Mouse (Mus musculus) hindbrain, embryonic 10.5 days (tissue): Measurements from ENCODE around the gene Eif4g1. TPM values are rescaled to one million over a fixed set of nuclear protein-coding genes. Genes with fewer than 3 reads are reported as not detected.
"Not testable (repeated sequence)": the region's sequence is repeated elsewhere in the genome, so short reads cannot be mapped to it uniquely, and the experiment has no call there.

Experiments
- DNase-seq: peaks from one replicate; pipeline ENCODE4 v3.0.0-alpha.2; 2017; ENCODE audit warnings: low spot score
- H3K27ac ChIP-seq: fragments of 300-500 bp; sonication (generic); 2 replicates; pipeline ENCODE4 v1.5.1; 2016; ENCODE audit warnings: mild to moderate bottlenecking, moderate library complexity
- H3K27me3 ChIP-seq: fragments of 300-500 bp; sonication (generic); 2 replicates; pipeline ENCODE4 v1.6.1; 2016; ENCODE audit warnings: mild to moderate bottlenecking; ENCODE audit not compliant: poor library complexity, insufficient read depth, severe bottlenecking
- H3K36me3 ChIP-seq: fragments of 300-500 bp; sonication (generic); 2 replicates; pipeline ENCODE4 v1.6.1; 2016; ENCODE audit warnings: mild to moderate bottlenecking, moderate library complexity
- H3K4me1 ChIP-seq: fragments of 300-500 bp; sonication (generic); replicated peaks from 2 replicates; pipeline ENCODE4 v1.6.1; 2016; ENCODE audit warnings: mild to moderate bottlenecking
- H3K4me3 ChIP-seq: fragments of 300-500 bp; sonication (generic); 2 replicates; pipeline ENCODE4 v1.5.1; 2016; ENCODE audit warnings: mild to moderate bottlenecking, moderate library complexity
- H3K9me3 ChIP-seq: fragments of 300-500 bp; sonication (generic); 2 replicates; pipeline ENCODE4 v1.6.1; 2016; ENCODE audit warnings: mild to moderate bottlenecking, moderate library complexity
- WGBS: fragments of 180-500 bp; shearing (Covaris S2); methylation state at CpG from one replicate; pipeline ENCODE4 v1.1.7; 2016; 5-methylcytosine and 5-hydroxymethylcytosine counted together
- polyA plus RNA-seq: library from polyadenylated mRNA; unstranded; fragments of >200 nt; fragmentation: Nextera tagmentation; extraction: Ambion mirVana; gene quantifications from 2 replicates; pipeline ENCODE4 v1.2.1, GENCODE M21; 2016

The Eif4g1 gene
- 181 and 224 TPM in 2 replicates for polyA plus RNA-seq

DNA sequence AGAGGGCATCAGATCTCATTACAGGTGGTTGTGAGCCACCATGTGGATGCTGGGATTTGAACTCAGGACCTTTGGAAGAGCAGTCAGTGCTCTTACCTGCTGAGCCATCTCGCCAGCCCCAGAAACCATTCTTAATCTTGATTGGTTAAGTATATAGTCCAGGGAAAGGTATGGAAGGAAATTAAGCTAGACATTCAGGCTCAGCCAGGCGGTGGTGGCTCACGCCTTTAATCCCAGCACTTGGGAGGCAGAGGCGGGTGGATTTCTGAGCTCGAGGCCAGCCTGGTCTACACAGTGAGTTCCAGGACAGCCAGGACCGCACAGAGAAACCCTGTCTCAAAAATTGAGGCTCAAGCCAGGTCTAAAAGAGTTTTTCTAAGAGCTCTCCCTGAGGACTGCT lies at the start of gene Eif4g1:
Eif4g1 (plus strand) TSS at position 301 of the 400 bp plus-strand sequence.
- WGBS, result 96% methylated on average over 5 of the region's 6 CpGs
- H3K36me3 ChIP-seq, result peaks cover 31% of the 10 kb centered on the region
- not testable (repeated sequence) for H3K27ac ChIP-seq

DNA sequence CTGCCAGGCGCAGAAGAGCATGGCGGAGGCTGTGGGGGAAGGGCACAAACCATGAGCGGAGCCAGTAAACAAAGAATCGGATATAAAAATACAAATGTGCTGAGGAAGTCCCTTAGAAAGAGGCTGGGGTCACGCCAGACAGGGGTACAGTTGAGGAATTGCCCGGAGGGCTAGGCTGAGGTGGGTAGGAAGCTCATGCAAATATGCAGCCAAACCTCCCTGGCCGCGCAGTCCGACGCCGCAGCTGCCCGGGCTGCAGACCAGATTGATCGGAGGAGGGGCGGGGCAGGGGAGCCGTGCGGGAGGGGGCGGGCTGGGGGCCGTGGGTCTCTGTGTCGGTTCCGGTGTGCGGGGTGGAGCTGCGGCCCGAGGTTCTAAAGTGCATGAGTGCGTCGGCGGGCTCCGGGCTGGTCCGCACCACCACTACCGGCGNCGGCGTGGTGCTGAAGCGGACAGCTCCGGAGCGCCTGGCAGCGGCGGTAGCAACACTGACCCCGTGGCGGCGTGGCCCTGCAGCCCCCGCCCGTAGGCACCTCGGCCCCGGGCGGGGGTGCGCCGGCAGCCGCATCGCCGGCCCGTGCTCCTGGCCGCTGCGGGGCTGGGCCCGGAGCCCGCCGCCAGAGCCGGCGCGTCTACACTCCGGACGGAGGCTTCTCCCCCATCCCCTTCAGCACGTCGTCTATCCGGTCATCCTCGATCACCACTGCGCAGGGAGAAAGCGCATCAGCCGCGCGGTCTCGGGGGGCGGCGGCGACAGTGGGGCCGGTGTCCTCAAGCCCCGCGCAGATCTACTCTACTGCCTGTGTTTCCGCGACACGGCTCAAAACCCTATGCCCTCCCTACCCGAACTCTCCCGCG lies 48.3 kb upstream of the Eif4g1 start:
- no peaks in the 10 kb centered on the region for H3K9me3 ChIP-seq
- peaks cover 40% of the 10 kb centered on the region for H3K4me1 ChIP-seq
- 1% methylated on average over 69 of the region's 83 CpGs for WGBS
- H3K4me3 ChIP-seq, result peak overlapping the region; percentile 80
- peak overlapping the region; percentile 95 for H3K27ac ChIP-seq
- peak; percentile 64 for DNase-seq
- peaks cover 16% of the 10 kb centered on the region for H3K36me3 ChIP-seq
- peaks cover 26% of the 10 kb centered on the region for H3K27me3 ChIP-seq

More for the DNA sequence above, at the start of gene Eif4g1:
- H3K4me1 ChIP-seq, DNase-seq, H3K27me3 ChIP-seq, H3K9me3 ChIP-seq, H3K4me3 ChIP-seq: not testable (repeated sequence)

DNA sequence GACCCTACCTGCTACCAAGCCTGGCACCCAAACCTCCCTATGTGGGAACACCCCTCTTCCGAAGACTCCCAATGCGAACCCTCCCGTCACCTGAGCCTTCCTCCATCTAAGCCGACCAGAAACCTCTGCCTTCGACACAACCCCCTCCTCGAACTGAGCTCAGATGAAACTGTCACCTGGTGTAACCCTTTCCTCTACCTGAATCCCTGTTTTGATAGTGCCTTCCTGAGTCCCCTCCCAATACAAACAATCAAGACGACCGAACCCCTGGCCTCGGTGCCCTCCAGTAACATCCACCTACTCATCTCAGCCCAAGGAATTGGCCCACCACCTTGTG lies 47.7 kb upstream of the Eif4g1 start:
- Histone ChIP-seq H3K27me3 (peaks cover 26% of the 10 kb centered on the region), H3K9me3 (no peaks in the 10 kb centered on the region), H3K36me3 (peaks cover 16% of the 10 kb centered on the region), H3K4me1 (peaks cover 40% of the 10 kb centered on the region), H3K4me3 (peak overlapping the region; percentile 80), H3K27ac (peak overlapping the region; percentile 95)
- no peak for DNase-seq
- WGBS, result 1% methylated on average over 9 of the region's 9 CpGs

DNA sequence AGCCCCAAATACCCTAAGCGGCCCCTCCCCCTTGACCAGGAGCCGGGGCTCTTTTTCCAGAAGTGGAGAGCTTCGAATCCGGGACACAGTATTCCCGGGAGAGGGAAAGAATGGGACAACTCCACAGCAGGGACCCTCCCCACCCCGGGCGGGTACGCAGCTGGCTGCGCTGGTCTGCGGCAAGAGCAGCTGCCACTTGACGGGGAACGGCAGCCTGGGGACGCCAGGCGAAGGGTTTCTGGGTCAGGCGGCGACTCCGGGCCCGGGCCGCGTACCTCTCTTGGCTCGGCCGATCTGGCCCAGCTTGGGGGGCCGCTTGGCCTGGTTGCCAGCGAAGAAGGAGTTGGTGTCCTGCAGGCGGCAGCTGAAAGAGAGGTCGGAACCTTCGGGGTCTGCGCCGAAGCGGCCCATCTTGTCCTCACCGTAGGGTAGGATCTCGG lies 47.3 kb upstream of the Eif4g1 start:
- peaks cover 16% of the 10 kb centered on the region for H3K36me3 ChIP-seq
- peak overlapping the region; percentile 80 for H3K4me3 ChIP-seq
- peak overlapping the region; percentile 95 for H3K27ac ChIP-seq
- WGBS, result under 1% methylated on average over 32 of the region's 32 CpGs
- H3K4me1 ChIP-seq, result peaks cover 40% of the 10 kb centered on the region
- peaks cover 26% of the 10 kb centered on the region for H3K27me3 ChIP-seq
- H3K9me3 ChIP-seq, result no peaks in the 10 kb centered on the region
- DNase-seq, result no peak

DNA sequence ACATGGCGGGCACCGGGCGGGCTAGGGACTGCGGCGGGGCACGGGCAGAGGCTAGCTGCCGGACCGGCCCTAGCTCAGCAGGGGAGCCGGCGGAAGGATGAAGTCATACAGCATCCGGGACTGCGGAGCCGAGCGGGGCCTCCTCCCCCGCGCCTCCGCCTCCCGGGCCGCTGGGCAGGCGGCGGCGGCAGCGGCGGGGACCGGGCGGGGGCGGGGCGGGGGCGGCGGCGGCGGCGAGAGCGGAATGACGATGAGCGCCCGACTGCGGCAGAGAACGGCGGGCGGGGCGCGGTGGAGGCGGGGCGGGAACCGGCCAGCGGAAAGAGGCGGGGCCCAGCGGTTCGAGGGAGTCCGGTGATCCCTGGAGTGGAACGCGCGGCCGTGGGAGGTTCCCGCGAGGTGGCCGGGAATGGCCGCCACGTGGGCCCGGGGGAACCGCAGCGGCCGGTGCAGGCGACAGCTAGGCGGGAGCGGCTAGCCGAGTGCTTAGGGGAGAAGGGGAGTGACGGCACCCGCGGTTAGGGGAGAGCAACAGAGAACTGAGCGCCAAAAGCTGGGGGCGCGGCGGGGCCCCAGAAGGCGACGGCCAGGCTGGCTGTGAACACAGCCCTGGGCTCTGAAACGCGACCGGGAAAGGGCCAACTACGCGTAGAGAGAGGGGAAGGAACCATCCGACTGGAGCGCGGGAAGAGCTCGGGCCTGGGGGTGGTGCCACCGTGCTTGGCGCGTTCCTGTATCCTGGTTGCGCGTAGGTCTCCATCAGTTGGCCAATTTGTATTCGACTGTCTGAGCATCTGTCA lies 46.7 kb upstream of the Eif4g1 start, which contains the start of gene Camk2n2:
Camk2n2 (minus strand) TSS at position 97 of the 800 bp plus-strand sequence.
- peak; percentile 74 for DNase-seq
- Histone ChIP-seq H3K4me1 (peaks cover 40% of the 10 kb centered on the region), H3K27me3 (peaks cover 26% of the 10 kb centered on the region), H3K4me3 (peak within 1 kb of the TSS; percentile 80), H3K27ac (peak within 1 kb of the TSS; percentile 95), H3K9me3 (no peaks in the 10 kb centered on the region), H3K36me3 (peaks cover 16% of the 10 kb centered on the region)
- 1% methylated on average over 85 of the region's 92 CpGs for WGBS

DNA sequence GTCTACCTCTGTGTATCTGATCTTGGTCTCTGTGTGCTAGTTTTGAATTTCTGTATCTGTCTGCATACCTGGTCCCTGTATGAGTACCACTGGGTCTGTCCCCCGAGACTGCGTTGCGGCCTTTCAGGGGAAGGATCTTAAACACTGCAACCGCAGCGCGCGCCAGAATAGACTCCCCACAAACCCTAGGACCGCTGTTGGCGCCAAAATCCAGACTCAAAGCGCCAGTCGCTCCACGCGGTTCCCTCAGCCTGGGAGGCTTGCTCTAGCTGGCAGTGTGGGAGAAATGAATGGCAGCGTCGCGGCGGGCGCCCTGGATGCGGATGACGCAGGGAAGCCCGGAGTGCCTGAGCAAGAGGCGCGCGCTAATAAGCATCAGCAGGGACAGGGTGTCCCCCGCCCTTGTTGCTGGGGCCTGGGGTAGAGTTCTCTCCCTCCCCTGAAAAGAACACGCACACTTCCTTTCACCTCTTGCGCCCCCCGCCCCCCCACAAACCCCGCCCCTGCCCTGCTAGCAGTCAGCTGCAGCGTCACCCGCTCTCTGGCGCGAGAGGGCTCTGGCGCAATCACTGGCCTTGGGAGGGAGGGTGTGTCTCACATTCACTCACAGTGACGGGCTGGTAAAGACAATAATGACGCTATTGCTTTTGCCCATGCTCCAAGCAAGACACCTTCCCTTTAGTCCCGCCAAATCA lies 46.0 kb upstream of the Eif4g1 start:
- Histone ChIP-seq H3K9me3 (no peaks in the 10 kb centered on the region), H3K27ac (peak overlapping the region; percentile 95), H3K36me3 (peaks cover 16% of the 10 kb centered on the region), H3K4me3 (peak overlapping the region; percentile 80), H3K4me1 (peaks cover 40% of the 10 kb centered on the region), H3K27me3 (peaks cover 26% of the 10 kb centered on the region)
- peak; percentile 80 for DNase-seq
- WGBS, result under 1% methylated on average over 37 of the region's 37 CpGs

DNA sequence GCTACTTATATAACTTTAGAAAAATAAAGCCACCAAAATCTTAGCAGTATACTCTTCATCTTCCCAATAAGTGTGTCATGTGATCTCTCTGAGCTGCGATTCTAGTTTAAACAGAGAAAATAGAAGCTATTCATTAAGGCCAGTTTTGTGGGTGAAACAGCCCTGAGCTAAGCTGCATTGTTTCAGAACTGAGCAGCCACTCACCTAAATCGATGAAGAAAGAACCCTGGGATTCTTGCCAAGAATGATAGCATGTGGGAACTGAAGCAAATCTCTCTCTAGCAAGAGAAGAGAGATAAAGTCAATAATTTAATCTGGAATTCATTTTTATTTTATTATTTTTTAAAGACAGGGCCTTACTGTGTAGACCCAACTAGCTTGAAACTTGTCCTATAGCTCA lies 44.9 kb upstream of the Eif4g1 start:
- no peaks in the 10 kb centered on the region for H3K9me3 ChIP-seq
- DNase-seq, result no peak
- WGBS, result 69% methylated on average over 2 of the region's 2 CpGs
- H3K4me3 ChIP-seq, result no peak overlapping the region
- H3K27ac ChIP-seq, result no peak overlapping the region
- H3K4me1 ChIP-seq, result peaks cover 40% of the 10 kb centered on the region
- peaks cover 8% of the 10 kb centered on the region for H3K36me3 ChIP-seq
- peaks cover 25% of the 10 kb centered on the region for H3K27me3 ChIP-seq

DNA sequence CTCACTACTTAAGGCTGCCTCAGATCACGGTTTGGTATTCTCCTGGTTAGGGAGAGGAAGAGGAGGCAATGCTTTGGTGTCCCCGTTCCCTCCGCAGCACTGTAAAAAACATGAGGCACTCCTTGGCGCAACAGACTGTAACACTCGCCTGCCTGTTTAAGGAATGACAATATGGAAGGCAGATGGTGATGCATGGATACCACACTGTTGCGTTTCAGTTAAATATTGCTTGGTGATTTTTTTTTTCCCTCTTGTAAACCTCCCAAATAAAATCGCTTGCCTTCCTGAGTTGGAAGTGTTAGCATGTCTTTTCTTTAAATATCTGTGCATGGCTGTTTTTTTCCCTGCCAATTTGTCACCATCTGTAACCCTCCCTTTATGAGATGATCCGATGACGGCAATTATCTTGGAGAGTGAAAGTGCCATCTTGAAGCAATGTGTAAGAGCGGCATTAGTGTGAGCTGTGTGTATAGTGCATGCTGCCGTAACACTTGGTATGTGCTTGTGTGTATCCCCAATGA lies 39.2 kb upstream of the Eif4g1 start:
- no peak overlapping the region for H3K27ac ChIP-seq
- H3K9me3 ChIP-seq, result no peaks in the 10 kb centered on the region
- no peaks in the 10 kb centered on the region for H3K36me3 ChIP-seq
- no peak for DNase-seq
- H3K27me3 ChIP-seq, result peaks cover 29% of the 10 kb centered on the region
- H3K4me3 ChIP-seq, result no peak overlapping the region
- peaks cover 17% of the 10 kb centered on the region for H3K4me1 ChIP-seq
- 62% methylated on average over 11 of the region's 11 CpGs for WGBS

DNA sequence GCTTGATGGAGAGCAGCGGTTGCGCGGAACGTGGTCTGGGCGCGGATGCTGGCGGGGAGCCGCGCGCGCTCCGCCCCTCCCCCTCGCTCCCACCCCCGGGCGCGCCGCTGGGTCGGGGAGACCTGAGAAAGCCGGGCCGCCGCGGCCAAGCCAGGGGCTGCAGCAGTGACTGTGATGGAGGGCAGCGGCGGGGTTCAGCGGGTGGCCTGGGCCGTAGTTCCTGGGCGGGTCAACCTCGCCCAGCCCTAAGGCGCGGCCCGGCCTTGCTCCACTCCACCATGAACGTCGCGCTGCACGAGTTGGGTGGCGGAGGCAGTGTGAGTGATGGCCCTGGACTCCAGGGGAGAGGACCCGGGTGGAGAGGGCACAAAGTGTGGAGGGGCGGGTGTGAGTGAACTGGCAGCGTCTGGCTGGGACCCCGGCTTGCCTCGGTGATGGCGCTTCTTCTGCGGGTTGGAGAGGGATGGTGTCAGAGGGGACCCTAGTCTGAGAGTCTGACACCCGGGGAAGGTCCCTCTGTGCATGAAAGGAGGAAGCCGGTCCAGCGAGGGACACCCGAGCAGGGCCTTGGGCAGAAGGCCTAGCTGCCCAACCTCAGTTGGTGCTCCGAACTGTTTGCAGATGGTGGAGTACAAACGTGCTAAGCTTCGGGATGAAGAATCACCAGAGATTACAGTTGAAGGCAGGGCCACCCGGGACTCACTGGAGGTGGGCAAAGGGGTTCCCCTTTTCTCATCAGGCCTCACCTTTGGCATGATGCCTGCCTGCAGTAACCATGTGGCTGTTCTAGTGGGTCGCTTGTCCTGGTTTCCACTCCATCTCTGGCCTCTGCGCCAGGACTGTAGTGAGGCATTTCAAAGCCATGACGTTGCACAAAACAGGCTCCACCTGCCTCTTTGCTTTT lies 38.1 kb upstream of the Eif4g1 start, which contains the start of gene Ece2:
Ece2 (plus strand) TSS at position 98 of the 904 bp plus-strand sequence.
- Histone ChIP-seq H3K9me3 (no peaks in the 10 kb centered on the region), H3K27me3 (peaks cover 29% of the 10 kb centered on the region), H3K27ac (peak within 1 kb of the TSS; percentile 88), H3K4me3 (peak within 1 kb of the TSS; percentile 72), H3K36me3 (no peaks in the 10 kb centered on the region), H3K4me1 (peaks cover 17% of the 10 kb centered on the region)
- peak; percentile 50 for DNase-seq
- WGBS, result 7% methylated on average over 54 of the region's 54 CpGs

DNA sequence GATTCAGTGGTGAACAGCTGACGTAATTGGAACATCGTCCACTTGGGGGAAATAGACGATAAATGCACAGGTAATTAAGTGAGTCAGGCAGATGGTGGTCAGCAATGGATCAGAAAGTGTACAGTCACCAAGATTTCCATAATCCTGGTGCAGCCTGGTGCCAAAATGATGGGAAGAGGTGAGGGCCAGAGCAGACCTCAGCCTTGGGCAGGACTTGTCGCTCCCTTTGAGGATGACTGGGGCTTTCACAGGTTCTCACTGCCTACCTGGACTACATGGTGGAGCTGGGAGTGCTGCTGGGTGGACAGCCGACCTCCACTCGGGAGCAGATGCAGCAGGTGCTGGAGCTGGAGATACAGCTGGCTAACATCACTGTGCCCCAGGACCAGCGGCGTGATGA lies 30.7 kb upstream of the Eif4g1 start:
- Histone ChIP-seq H3K4me1 (peaks cover 3% of the 10 kb centered on the region; the same call in 1 of the 2 replicates), H3K27ac (no peak overlapping the region), H3K9me3 (no peaks in the 10 kb centered on the region), H3K27me3 (no peaks in the 10 kb centered on the region), H3K36me3 (no peaks in the 10 kb centered on the region), H3K4me3 (no peak overlapping the region)
- no peak for DNase-seq
- 87% methylated on average over 8 of the region's 8 CpGs for WGBS

DNA sequence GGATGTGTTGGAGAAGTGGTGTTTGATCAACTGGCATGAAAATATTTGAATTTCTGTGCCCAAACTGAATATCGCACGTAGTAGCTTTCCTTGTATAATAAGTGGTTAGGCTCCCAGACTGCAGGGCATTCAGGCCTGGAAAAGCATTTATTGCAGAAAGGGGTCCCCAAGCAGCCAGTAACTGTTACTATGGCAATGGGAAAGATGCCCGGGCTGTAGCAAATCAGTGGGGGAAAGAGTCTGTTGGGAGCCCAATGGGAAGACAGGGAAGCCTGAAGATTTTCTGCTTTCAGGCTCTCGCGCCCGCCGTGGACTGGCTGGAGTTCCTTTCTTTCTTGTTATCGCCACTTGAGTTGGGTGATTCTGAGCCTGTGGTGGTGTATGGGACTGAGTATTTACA lies 29.7 kb upstream of the Eif4g1 start:
- H3K4me1 ChIP-seq, result peaks cover 3% of the 10 kb centered on the region; the same call in 1 of the 2 replicates
- no peaks in the 10 kb centered on the region for H3K36me3 ChIP-seq
- no peaks in the 10 kb centered on the region for H3K27me3 ChIP-seq
- no peak for DNase-seq
- WGBS, result 88% methylated on average over 8 of the region's 8 CpGs
- no peak overlapping the region for H3K4me3 ChIP-seq
- H3K9me3 ChIP-seq, result no peaks in the 10 kb centered on the region
- H3K27ac ChIP-seq, result no peak overlapping the region
